Mouse (Mus musculus) C2C12 (cell line): ENCODE data around the gene Csmd2.

ENCODE experiments used
- CTCF ChIP-seq: IDR thresholded peaks from one replicate; pipeline ENCODE4 v1.5.1; 2011; ENCODE audit not compliant: control insufficient read depth, insufficient read depth, insufficient read length
- MAX ChIP-seq: IDR thresholded peaks from one replicate; pipeline ENCODE4 v1.6.1; 2011; ENCODE audit warnings: mild to moderate bottlenecking, control low read depth
- MYOD1 ChIP-seq: IDR thresholded peaks from one replicate; pipeline ENCODE4 v1.6.1; 2011; ENCODE audit warnings: low read depth; ENCODE audit not compliant: control insufficient read depth, insufficient read length
- MYOG ChIP-seq: IDR thresholded peaks from one replicate; pipeline ENCODE4 v1.6.1; 2011; ENCODE audit not compliant: control insufficient read depth, insufficient read length; ENCODE audit errors: extremely low read depth
- USF1 ChIP-seq: IDR thresholded peaks from one replicate; pipeline ENCODE4 v1.6.1; 2011; ENCODE audit warnings: low read depth, mild to moderate bottlenecking, control low read depth, moderate library complexity

- TF ChIP-seq CTCF (no peak), MYOG (no peak), USF1 (no peak), MYOD1 (no peak), MAX (no peak)
Observed at GRCm38 (mm10) chr4:128492055-128492454, 504.4 kb downstream of the Csmd2 start.
